Mouse (Mus musculus) neutrophil, adult 59 days (primary cell): ENCODE data around the gene Uchl1. TPM values are rescaled to one million over a fixed set of nuclear protein-coding genes. Genes with fewer than 3 reads are reported as not detected.

ENCODE experiments used
- total RNA-seq, 2 experiments: library from RNA; stranded (reverse); gene quantifications; 1 replicate in 1 of 2; 2 replicates in 1 of 2; pipeline ENCODE4 v1.2.4; 2023

The Uchl1 gene
- total RNA-seq: under 1 TPM in 1 of 2 experiments, not detected in 1; 0.73 TPM

GRCm38 (mm10) chr5:66675983-66676382 is at the start of gene Uchl1:
Gene Uchl1, plus strand, starts transcription at chr5:66676091.

Other genes starting within 250 kb of the Uchl1 start
- under 1 TPM; 0.53 to 0.64 TPM for gene Apbb2, start 57.3 kb upstream of the Uchl1 start, total RNA-seq
- gene Limch1, start 69.7 kb downstream of the Uchl1 start, total RNA-seq: under 1 TPM; 0.20 to 0.24 TPM